Mouse (Mus musculus) midbrain, embryonic 15.5 days (tissue): ENCODE measurements around the gene Kcnj2. TPM values are rescaled to one million over a fixed set of nuclear protein-coding genes. Genes with fewer than 3 reads are reported as not detected.
A peak's percentile ranks its signal among the peaks of the same experiment; 100 is the strongest.

Experiments used
- ATAC-seq: fragments of 200-750 bp; cut with Nextera tagmentation; replicated peaks from 2 replicates; pipeline ENCODE4 v1.8.0; 2017; ENCODE audit warnings: moderate TSS enrichment
- H3K27ac ChIP-seq: fragments of 300-500 bp; sonication (generic); 2 replicates; pipeline ENCODE4 v1.5.1; 2015; ENCODE audit warnings: mild to moderate bottlenecking, inconsistent platforms
- H3K27me3 ChIP-seq: fragments of 300-500 bp; sonication (generic); replicated peaks from 2 replicates; pipeline ENCODE4 v1.6.1; 2015; ENCODE audit warnings: inconsistent platforms
- H3K36me3 ChIP-seq: fragments of 300-500 bp; sonication (generic); replicated peaks from 2 replicates; pipeline ENCODE4 v1.6.1; 2015; ENCODE audit warnings: inconsistent platforms
- H3K4me1 ChIP-seq: fragments of 300-500 bp; sonication (generic); 2 replicates; pipeline ENCODE4 v1.6.1; 2015; ENCODE audit warnings: inconsistent platforms
- H3K4me2 ChIP-seq: fragments of 300-500 bp; sonication (generic); 2 replicates; pipeline ENCODE4 v1.6.1; 2015; ENCODE audit warnings: inconsistent platforms, mild to moderate bottlenecking, moderate library complexity
- H3K4me3 ChIP-seq: fragments of 300-500 bp; sonication (generic); 2 replicates; pipeline ENCODE4 v1.5.1; 2015; ENCODE audit warnings: mild to moderate bottlenecking, inconsistent platforms
- H3K9ac ChIP-seq: fragments of 300-500 bp; sonication (generic); 2 replicates; pipeline ENCODE4 v1.6.1; 2015; ENCODE audit warnings: mild to moderate bottlenecking, inconsistent platforms
- H3K9me3 ChIP-seq: fragments of 300-500 bp; sonication (generic); 2 replicates; pipeline ENCODE4 v1.6.1; 2016; ENCODE audit warnings: inconsistent platforms
- WGBS: fragments of 180-500 bp; shearing (Covaris S2); methylation state at CpG from one replicate; pipeline ENCODE4 v1.1.7; 2015; ENCODE audit warnings: mixed read lengths; 5-methylcytosine and 5-hydroxymethylcytosine counted together
- polyA plus RNA-seq: library from polyadenylated mRNA; unstranded; fragments of >200 nt; fragmentation: Nextera tagmentation; extraction: Ambion mirVana; gene quantifications from 2 replicates; pipeline ENCODE4 v1.2.1, GENCODE M21; 2015

The Kcnj2 gene
- polyA plus RNA-seq, 1 experiment from 2014 or later: 1.6 TPM

DNA sequence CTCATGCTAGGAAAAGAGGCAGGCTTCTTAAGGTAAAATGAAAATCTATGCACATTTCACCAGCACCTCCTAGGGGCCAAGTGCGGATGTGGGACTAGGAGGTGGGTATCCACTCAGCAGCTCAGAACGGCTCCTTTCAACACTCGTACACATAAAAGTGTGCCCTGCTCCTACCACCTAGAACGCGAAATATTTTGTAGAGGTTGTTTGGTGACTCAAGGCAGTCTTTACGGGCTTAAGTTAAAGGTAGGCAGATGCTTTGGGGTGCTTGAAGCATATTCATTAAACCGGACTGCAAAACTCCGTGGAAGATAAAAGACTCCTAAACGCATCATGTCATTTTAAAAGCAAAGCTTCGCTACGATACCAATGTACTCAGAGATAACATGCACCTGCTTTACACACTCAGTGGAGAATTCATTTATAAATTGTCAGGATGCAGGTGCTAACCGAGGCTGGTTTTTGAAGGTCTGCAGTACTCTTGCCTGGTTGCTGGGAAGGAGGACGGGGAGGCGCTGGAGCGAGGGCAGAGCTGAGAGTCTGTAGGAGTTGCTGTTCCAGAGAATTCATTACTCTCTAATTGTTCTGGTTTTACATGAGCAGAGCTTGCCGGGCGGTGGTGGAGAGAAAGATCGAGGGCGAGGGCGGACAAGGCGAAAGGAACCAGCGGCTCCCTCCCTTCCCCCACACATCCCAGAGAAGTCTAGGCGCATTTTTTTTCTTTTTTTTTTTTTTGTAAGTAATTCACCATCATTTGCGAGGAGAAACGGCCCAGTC is 1.0 kb upstream of the Kcnj2 start:
- Histone ChIP-seq H3K9me3 (no peaks in the 10 kb centered on the region), H3K27ac (peak overlapping the region; percentile 73; the same call in 1 of the 2 replicates), H3K9ac (peak overlapping the region; percentile 48), H3K36me3 (no peaks in the 10 kb centered on the region), H3K4me2 (peak overlapping the region; percentile 91), H3K4me1 (peaks cover 16% of the 10 kb centered on the region), H3K27me3 (peaks cover 3% of the 10 kb centered on the region; the same call in 1 of the 2 replicates), H3K4me3 (peak overlapping the region; percentile 72)
- under 1% methylated on average over 25 of the region's 25 CpGs for WGBS
- peak; percentile 69 for ATAC-seq

DNA sequence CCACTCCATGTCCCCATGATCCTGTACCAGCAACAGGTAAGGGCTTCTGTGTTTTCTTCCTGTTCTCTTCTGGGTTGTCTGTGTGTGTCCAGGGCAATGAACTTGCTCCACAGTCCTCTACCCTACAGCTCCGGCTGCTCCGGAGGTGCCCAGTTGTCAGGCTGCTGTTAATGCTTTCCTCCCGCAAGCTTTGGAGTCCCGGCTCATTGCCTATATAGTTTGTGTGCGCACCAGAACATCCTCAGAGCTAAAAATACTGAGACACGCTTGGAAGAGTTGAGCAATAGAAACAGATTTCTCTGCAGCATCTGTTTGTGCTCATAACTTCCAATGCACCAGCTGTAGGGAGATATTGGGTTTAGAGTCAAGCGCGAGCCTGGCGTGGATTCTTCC is 331 bp downstream of the Kcnj2 start:
- H3K4me1 ChIP-seq: peaks cover 16% of the 10 kb centered on the region
- H3K9ac ChIP-seq: peak overlapping the region; percentile 48; the same call in 1 of the 2 replicates
- H3K4me2 ChIP-seq: peak overlapping the region; percentile 91
- under 1% methylated on average over 9 of the region's 9 CpGs for WGBS
- no peaks in the 10 kb centered on the region for H3K36me3 ChIP-seq
- ATAC-seq: peak; percentile 72
- H3K9me3 ChIP-seq: no peaks in the 10 kb centered on the region
- peaks cover 3% of the 10 kb centered on the region; the same call in 1 of the 2 replicates for H3K27me3 ChIP-seq
- no peak overlapping the region for H3K27ac ChIP-seq
- H3K4me3 ChIP-seq: peak overlapping the region; percentile 72

GRCm38 (mm10) chr11:111067787-111068186 is 1.8 kb downstream of the Kcnj2 start:
- no peak for ATAC-seq
- Histone ChIP-seq H3K9ac (no peak overlapping the region), H3K27ac (no peak overlapping the region), H3K4me3 (peak overlapping the region; percentile 72), H3K36me3 (no peaks in the 10 kb centered on the region), H3K9me3 (no peaks in the 10 kb centered on the region), H3K27me3 (peaks cover 3% of the 10 kb centered on the region; the same call in 1 of the 2 replicates), H3K4me1 (peaks cover 16% of the 10 kb centered on the region), H3K4me2 (peak overlapping the region; percentile 91)
- 67% methylated on average over 3 of the region's 3 CpGs for WGBS

DNA sequence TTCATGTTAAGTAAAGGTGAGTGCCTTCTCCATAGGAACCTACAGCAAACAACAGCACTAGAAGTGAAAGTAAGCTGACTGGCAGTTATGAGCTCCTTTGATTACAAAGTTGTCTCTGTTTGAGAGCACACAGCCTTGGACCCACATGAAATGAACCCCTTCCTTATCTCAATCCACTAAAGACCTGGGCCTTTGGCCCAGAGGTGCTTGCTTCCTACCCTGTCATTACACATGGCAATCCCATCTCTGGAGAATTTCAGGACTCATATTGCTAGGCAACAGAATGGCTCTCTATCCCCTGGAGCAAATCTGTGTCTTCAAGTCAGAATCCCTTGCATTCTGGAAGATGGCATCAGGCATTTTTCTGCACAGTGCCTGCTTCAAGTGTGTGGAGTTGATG is 4.5 kb downstream of the Kcnj2 start:
- Histone ChIP-seq H3K27me3 (peaks cover 3% of the 10 kb centered on the region; the same call in 1 of the 2 replicates), H3K9me3 (no peaks in the 10 kb centered on the region), H3K4me2 (no peak overlapping the region), H3K9ac (no peak overlapping the region), H3K36me3 (no peaks in the 10 kb centered on the region), H3K4me3 (no peak overlapping the region), H3K4me1 (peaks cover 10% of the 10 kb centered on the region), H3K27ac (no peak overlapping the region)
- ATAC-seq: no peak

DNA sequence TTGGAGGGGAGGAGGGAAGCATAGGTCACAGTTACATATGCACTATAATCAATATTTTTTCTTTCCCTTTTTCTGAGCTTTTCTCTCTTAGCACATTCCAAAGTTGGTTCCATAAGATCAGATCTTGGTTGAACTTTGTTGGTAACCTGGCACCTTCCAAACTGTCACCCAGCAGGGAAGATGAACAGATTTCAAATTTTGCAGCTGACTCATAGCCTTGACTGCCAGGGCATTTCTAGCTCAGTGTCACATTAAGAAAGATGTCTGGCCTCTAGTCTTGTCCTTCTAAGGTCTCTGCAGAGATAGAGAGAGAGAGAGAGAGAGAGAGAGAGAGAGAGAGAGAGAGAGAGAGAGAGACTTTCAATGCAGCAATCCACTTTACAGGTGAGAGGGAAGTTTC is 8.2 kb downstream of the Kcnj2 start:
- Histone ChIP-seq H3K9ac (no peak overlapping the region), H3K4me3 (no peak overlapping the region), H3K27me3 (no peaks in the 10 kb centered on the region), H3K27ac (no peak overlapping the region), H3K36me3 (no peaks in the 10 kb centered on the region), H3K4me2 (no peak overlapping the region), H3K9me3 (no peaks in the 10 kb centered on the region), H3K4me1 (no peaks in the 10 kb centered on the region)
- no peak for ATAC-seq

DNA sequence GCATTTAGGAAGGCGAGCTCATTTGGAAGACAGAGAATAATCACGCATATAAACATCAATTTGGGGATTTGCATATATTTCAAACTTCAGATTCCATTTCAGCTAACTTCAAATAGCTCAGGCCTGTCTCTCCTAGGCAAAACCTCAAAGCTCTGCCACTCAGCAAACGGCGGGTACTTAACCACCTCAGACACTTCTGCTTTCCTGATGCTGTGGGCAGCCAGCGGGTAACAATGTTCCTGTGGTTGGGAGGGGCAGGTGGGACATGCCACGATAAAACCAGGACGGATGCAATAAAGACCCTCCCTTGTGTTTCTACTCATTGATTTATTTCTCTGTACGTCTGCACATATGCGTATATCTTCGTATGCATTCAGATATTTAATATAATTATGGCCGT is 12.1 kb downstream of the Kcnj2 start:
- Histone ChIP-seq H3K4me3 (no peak overlapping the region), H3K9ac (no peak overlapping the region), H3K4me1 (no peaks in the 10 kb centered on the region), H3K36me3 (no peaks in the 10 kb centered on the region), H3K9me3 (no peaks in the 10 kb centered on the region), H3K4me2 (no peak overlapping the region), H3K27me3 (no peaks in the 10 kb centered on the region), H3K27ac (no peak overlapping the region)
- 78% methylated on average over 11 of the region's 11 CpGs for WGBS
- ATAC-seq: no peak

- Histone ChIP-seq H3K9me3 (no peaks in the 10 kb centered on the region), H3K9ac (no peak overlapping the region), H3K4me3 (no peak overlapping the region), H3K27me3 (no peaks in the 10 kb centered on the region), H3K27ac (no peak overlapping the region), H3K4me1 (no peaks in the 10 kb centered on the region), H3K36me3 (no peaks in the 10 kb centered on the region), H3K4me2 (no peak overlapping the region)
- ATAC-seq: no peak
- 93% methylated on average over 2 of the region's 2 CpGs for whole genome bisulfite sequencing
These were observed 17.0 kb downstream of the Kcnj2 start for GRCm38 (mm10) chr11:111083009-111083408.

GRCm38 (mm10) chr11:111086933-111087332 is 21.0 kb downstream of the Kcnj2 start:
- 84% methylated on average over 6 of the region's 6 CpGs for WGBS
- no peaks in the 10 kb centered on the region for H3K27me3 ChIP-seq
- H3K27ac ChIP-seq: no peak overlapping the region
- no peak overlapping the region for H3K4me2 ChIP-seq
- H3K4me3 ChIP-seq: no peak overlapping the region
- H3K9me3 ChIP-seq: no peaks in the 10 kb centered on the region
- H3K36me3 ChIP-seq: no peaks in the 10 kb centered on the region
- no peak overlapping the region for H3K9ac ChIP-seq
- ATAC-seq: no peak
- H3K4me1 ChIP-seq: no peaks in the 10 kb centered on the region

- H3K27ac ChIP-seq: no peak overlapping the region
- no peak overlapping the region for H3K4me2 ChIP-seq
- H3K4me3 ChIP-seq: no peak overlapping the region
- H3K9ac ChIP-seq: no peak overlapping the region
- H3K9me3 ChIP-seq: no peaks in the 10 kb centered on the region
- no peaks in the 10 kb centered on the region for H3K27me3 ChIP-seq
- ATAC-seq: no peak
- no peaks in the 10 kb centered on the region for H3K4me1 ChIP-seq
- no peaks in the 10 kb centered on the region for H3K36me3 ChIP-seq
These were observed 22.3 kb downstream of the Kcnj2 start for GRCm38 (mm10) chr11:111088226-111088625.

DNA sequence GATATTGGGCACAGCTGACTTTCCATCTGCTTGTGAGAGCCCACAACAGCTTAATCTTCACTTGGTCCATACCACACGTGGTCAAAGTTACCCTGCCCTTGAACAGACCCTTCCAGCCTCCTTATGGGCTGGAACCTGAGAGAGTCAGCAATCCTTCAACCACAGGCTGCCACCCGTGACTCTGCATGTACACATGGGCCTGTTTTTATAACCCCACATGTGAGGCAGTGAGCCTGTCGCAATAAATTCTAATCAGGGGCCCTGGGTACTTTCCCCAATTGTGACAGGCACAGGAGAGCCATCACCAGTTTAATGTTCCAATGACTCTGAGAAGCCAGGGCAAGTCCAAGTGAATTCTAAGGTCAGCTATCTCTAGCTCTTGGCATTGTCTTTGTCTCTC is 22.8 kb downstream of the Kcnj2 start:
- H3K4me1 ChIP-seq: no peaks in the 10 kb centered on the region
- H3K4me3 ChIP-seq: no peak overlapping the region
- H3K27me3 ChIP-seq: no peaks in the 10 kb centered on the region
- H3K4me2 ChIP-seq: no peak overlapping the region
- no peaks in the 10 kb centered on the region for H3K36me3 ChIP-seq
- H3K9ac ChIP-seq: no peak overlapping the region
- no peak overlapping the region for H3K27ac ChIP-seq
- 76% methylated on average over 3 of the region's 3 CpGs for WGBS
- no peaks in the 10 kb centered on the region for H3K9me3 ChIP-seq
- ATAC-seq: no peak

DNA sequence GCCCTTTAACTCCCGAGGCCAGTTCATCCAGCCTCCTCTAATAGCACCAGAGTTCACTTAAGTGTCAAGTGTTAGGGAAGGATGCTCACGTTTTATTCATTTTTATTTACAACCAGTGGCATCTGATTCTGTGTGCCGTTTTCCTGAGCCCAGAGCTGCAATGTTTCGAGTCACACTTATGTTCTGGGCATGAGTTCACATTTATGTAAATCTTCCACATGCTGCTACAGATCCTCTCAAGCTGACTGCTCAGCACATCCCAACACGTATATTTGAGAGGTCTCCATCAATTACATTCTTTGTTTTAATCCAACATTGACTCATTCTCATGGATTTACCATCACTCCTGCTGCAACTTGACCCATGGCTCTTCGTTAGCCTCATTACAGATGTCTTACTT is 25.2 kb downstream of the Kcnj2 start:
- ATAC-seq: no peak
- Histone ChIP-seq H3K4me3 (no peak overlapping the region), H3K36me3 (no peaks in the 10 kb centered on the region), H3K9me3 (no peaks in the 10 kb centered on the region), H3K4me1 (no peaks in the 10 kb centered on the region), H3K9ac (no peak overlapping the region), H3K4me2 (no peak overlapping the region), H3K27ac (no peak overlapping the region), H3K27me3 (no peaks in the 10 kb centered on the region)
- WGBS: 84% methylated on average over 6 of the region's 6 CpGs

GRCm38 (mm10) chr11:111092967-111093366 is 27.0 kb downstream of the Kcnj2 start:
- H3K9me3 ChIP-seq: no peaks in the 10 kb centered on the region
- no peak overlapping the region for H3K9ac ChIP-seq
- H3K4me3 ChIP-seq: no peak overlapping the region
- H3K4me1 ChIP-seq: no peaks in the 10 kb centered on the region
- WGBS: 82% methylated on average over 2 of the region's 2 CpGs
- no peaks in the 10 kb centered on the region for H3K36me3 ChIP-seq
- no peak overlapping the region for H3K27ac ChIP-seq
- no peak overlapping the region for H3K4me2 ChIP-seq
- H3K27me3 ChIP-seq: no peaks in the 10 kb centered on the region
- ATAC-seq: no peak

GRCm38 (mm10) chr11:111096612-111097011 is 30.6 kb downstream of the Kcnj2 start:
- H3K27me3 ChIP-seq: no peaks in the 10 kb centered on the region
- H3K27ac ChIP-seq: no peak overlapping the region
- no peaks in the 10 kb centered on the region for H3K9me3 ChIP-seq
- H3K36me3 ChIP-seq: no peaks in the 10 kb centered on the region
- H3K4me1 ChIP-seq: no peaks in the 10 kb centered on the region
- H3K4me3 ChIP-seq: no peak overlapping the region
- 91% methylated on average over 5 of the region's 5 CpGs for WGBS
- ATAC-seq: no peak
- H3K4me2 ChIP-seq: no peak overlapping the region
- H3K9ac ChIP-seq: no peak overlapping the region
